Comparison of ENCODE assay signal across 10 mouse cellular contexts in genomic region chr6:72852180-72852579, GRCm38 (mm10).
"Had no signal": no experiment of that assay in that cellular context is flagged by ENCODE, and none has a peak within 500 bp of the region (broad histone marks: within the 10 kb centered on the region; RNA-seq: fewer than 3 reads in every experiment).

No protein-coding gene starts in this region.

- H3K9me3 ChIP-seq: limb, embryonic 10.5 days; liver, embryonic 13.5 days; lung, embryonic 15.5 days; midbrain, embryonic 15.5 days; neural tube, embryonic 12.5 days had no signal

- H3K27ac ChIP-seq: left cerebral cortex, adult 2 months; limb, embryonic 10.5 days; liver, embryonic 13.5 days; lung, embryonic 15.5 days; macrophage; midbrain, embryonic 15.5 days; neural tube, embryonic 12.5 days had no signal

- H3K4me1 ChIP-seq: limb, embryonic 10.5 days; liver, embryonic 13.5 days; midbrain, embryonic 15.5 days; neural tube, embryonic 12.5 days had no signal

- H3K4me3 ChIP-seq: left cerebral cortex, adult 2 months; limb, embryonic 10.5 days; liver, embryonic 13.5 days; lung, embryonic 15.5 days; megakaryocyte, embryonic 14.5 days; midbrain, embryonic 15.5 days; neural tube, embryonic 12.5 days had no signal

- ATAC-seq: liver, postnatal 0 days; midbrain, embryonic 15.5 days had no signal

- H3K9ac ChIP-seq: liver, embryonic 13.5 days; liver, postnatal 0 days; lung, embryonic 15.5 days; midbrain, embryonic 15.5 days; neural tube, embryonic 12.5 days had no signal

- H3K27me3 ChIP-seq: liver, embryonic 13.5 days; lung, embryonic 15.5 days; megakaryocyte, embryonic 14.5 days; midbrain, embryonic 15.5 days; neural tube, embryonic 12.5 days had no signal

- H3K4me2 ChIP-seq: liver, embryonic 13.5 days; lung, embryonic 15.5 days; midbrain, embryonic 11.5 days; midbrain, embryonic 15.5 days; neural tube, embryonic 12.5 days had no signal
